Mouse (Mus musculus): ENCODE results near the gene Ttc7b. TPM values are rescaled to one million over a fixed set of nuclear protein-coding genes. Genes with fewer than 3 reads are reported as not detected.

Gene Ttc7b
- polyA plus RNA-seq, 2 experiments, result 7.3 to 28.1 TPM

DNA sequence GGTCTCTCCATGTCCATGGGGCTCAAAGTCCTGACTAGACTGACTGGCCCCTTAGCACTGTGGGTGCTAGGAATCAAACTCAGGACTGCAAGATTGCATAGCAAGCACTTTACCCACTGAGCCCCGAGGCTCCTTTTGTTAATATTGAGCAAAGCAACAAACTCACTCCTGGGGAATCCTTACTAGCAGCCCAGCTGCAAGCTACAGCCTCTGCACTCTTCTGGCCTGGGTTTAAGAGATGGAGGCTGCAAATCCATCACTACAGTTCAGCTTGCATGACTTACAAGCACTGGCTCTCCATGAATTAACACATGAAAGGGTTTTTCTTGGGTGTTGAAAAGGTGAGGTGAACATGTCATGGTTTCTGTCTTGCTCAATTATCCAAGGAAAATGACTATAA, 142.8 kb downstream of the Ttc7b start:
- H3K9ac ChIP-seq (ENCODE audit: low read depth, low read length, severe bottlenecking), result no peak overlapping the region
- no peaks in the 10 kb centered on the region for H3K4me1 ChIP-seq (ENCODE audit: control insufficient read depth, insufficient read depth, low read length)
- H3K36me3 ChIP-seq (ENCODE audit: control insufficient read depth, insufficient read depth, low read length), result peaks cover 44% of the 10 kb centered on the region
- no peak overlapping the region for H3K4me2 ChIP-seq (replicated peaks; ENCODE audit: low read depth, low read length, severe bottlenecking)
- H3K27ac ChIP-seq (replicated peaks; ENCODE audit: low read depth, low read length), result no peak overlapping the region
- no peaks in the 10 kb centered on the region for H3K27me3 ChIP-seq (ENCODE audit: control insufficient read depth, insufficient read depth, low read length)
- ATAC-seq (ENCODE audit: low FRiP score, low read depth) (no peak), DNase-seq (ENCODE audit: low spot score) (no peak)
- no peak for TF ChIP-seq POLR2A (IDR thresholded peaks at IDR 0.05; ENCODE audit: borderline replicate concordance, extremely low read depth, insufficient read depth, insufficient read length)
- H3K4me3 ChIP-seq (replicated peaks; ENCODE audit: low read length), result no peak overlapping the region
- H3K9me3 ChIP-seq (ENCODE audit: control insufficient read depth, low read length), result no peaks in the 10 kb centered on the region
- WGBS, result 52% methylated on average over 1 of the region's 1 CpGs

DNA sequence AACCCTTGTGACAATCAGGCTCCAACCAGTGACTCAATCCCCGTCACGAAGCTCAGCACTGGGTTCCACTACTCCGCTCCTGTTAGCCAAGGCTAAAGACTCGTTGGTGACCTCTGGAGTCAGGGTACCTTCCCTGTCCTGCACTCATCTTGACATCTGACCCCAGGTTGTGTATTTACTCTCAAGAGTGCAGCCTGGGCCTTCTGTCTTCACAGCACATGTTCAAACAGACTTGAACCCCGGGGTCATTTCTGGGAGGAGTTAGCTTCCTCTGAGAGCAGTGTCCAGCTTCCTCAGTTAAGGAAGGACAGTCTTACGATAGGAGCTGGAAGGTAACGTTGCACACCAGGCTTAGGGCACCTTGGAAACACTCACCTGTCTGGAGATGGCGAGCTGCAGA, 144.8 kb downstream of the Ttc7b start:
- 84% methylated on average over 8 of the region's 8 CpGs for WGBS
- Histone ChIP-seq H3K4me1 (ENCODE audit: control insufficient read depth, insufficient read depth, low read length) (no peaks in the 10 kb centered on the region), H3K27me3 (ENCODE audit: control insufficient read depth, insufficient read depth, low read length) (no peaks in the 10 kb centered on the region), H3K4me3 (replicated peaks; ENCODE audit: low read length) (no peak overlapping the region), H3K27ac (replicated peaks; ENCODE audit: low read depth, low read length) (no peak overlapping the region), H3K4me2 (replicated peaks; ENCODE audit: low read depth, low read length, severe bottlenecking) (no peak overlapping the region), H3K9me3 (ENCODE audit: control insufficient read depth, low read length) (no peaks in the 10 kb centered on the region), H3K36me3 (ENCODE audit: control insufficient read depth, insufficient read depth, low read length) (peaks cover 53% of the 10 kb centered on the region), H3K9ac (ENCODE audit: low read depth, low read length, severe bottlenecking) (no peak overlapping the region)
- TF ChIP-seq POLR2A (IDR thresholded peaks at IDR 0.05; ENCODE audit: borderline replicate concordance, extremely low read depth, insufficient read depth, insufficient read length), result no peak
- DNase-seq (ENCODE audit: low spot score) (no peak), ATAC-seq (ENCODE audit: low FRiP score, low read depth) (no peak)

DNA sequence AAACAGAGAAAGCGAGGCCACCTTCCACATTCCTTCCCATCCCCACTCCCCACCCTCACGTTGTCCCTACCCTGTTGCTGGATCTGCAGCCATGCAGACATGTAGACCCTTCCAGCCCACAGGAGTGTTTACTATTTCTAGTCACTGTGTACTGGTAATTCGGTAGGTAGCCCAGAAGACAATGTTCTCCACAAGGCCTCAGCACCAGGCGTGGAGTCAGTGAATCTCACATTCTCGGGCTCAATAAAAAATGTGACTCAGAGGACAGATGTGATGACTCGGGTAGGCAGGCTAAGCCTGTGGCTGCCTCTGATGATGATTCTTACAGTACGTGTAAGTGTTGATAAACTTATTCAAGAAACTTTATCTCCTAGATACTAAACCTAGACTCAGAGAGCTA, 147.8 kb downstream of the Ttc7b start:
- no peaks in the 10 kb centered on the region for H3K4me1 ChIP-seq (ENCODE audit: control insufficient read depth, insufficient read depth, low read length)
- H3K27me3 ChIP-seq (ENCODE audit: control insufficient read depth, insufficient read depth, low read length), result no peaks in the 10 kb centered on the region
- ATAC-seq (ENCODE audit: low FRiP score, low read depth) (no peak), DNase-seq (ENCODE audit: low spot score) (no peak)
- H3K27ac ChIP-seq (replicated peaks; ENCODE audit: low read depth, low read length), result no peak overlapping the region
- H3K4me3 ChIP-seq (replicated peaks; ENCODE audit: low read length), result no peak overlapping the region
- no peaks in the 10 kb centered on the region for H3K9me3 ChIP-seq (ENCODE audit: control insufficient read depth, low read length)
- 88% methylated on average over 7 of the region's 7 CpGs for WGBS
- H3K36me3 ChIP-seq (ENCODE audit: control insufficient read depth, insufficient read depth, low read length), result peaks cover 75% of the 10 kb centered on the region
- no peak overlapping the region for H3K9ac ChIP-seq (ENCODE audit: low read depth, low read length, severe bottlenecking)
- no peak for TF ChIP-seq POLR2A (IDR thresholded peaks at IDR 0.05; ENCODE audit: borderline replicate concordance, extremely low read depth, insufficient read depth, insufficient read length)
- H3K4me2 ChIP-seq (replicated peaks; ENCODE audit: low read depth, low read length, severe bottlenecking), result no peak overlapping the region

DNA sequence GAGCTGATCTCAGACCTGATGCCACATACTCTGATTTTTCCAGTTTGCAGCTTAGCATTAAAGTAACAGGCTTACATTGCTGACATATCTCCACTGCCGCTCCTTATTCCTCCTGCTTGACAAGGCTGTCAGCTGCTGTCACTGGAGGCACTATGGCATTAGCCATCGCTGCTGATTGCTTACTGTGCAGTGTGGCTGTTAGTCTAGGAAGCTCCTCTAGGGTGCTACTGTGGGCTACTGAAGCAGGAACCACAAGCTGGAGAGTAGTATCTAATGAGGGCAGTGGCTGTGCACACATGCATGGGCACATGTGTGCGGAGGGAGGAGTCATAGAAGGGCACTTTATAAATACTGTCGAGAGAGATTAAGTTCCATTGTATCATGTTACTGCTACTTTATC, 148.6 kb downstream of the Ttc7b start:
- Histone ChIP-seq H3K4me3 (replicated peaks; ENCODE audit: low read length) (no peak overlapping the region), H3K4me2 (replicated peaks; ENCODE audit: low read depth, low read length, severe bottlenecking) (no peak overlapping the region), H3K9me3 (ENCODE audit: control insufficient read depth, low read length) (no peaks in the 10 kb centered on the region), H3K4me1 (ENCODE audit: control insufficient read depth, insufficient read depth, low read length) (no peaks in the 10 kb centered on the region), H3K9ac (ENCODE audit: low read depth, low read length, severe bottlenecking) (no peak overlapping the region), H3K27ac (replicated peaks; ENCODE audit: low read depth, low read length) (no peak overlapping the region), H3K36me3 (ENCODE audit: control insufficient read depth, insufficient read depth, low read length) (peaks cover 77% of the 10 kb centered on the region), H3K27me3 (ENCODE audit: control insufficient read depth, insufficient read depth, low read length) (no peaks in the 10 kb centered on the region)
- DNase-seq (ENCODE audit: low spot score) (no peak), ATAC-seq (ENCODE audit: low FRiP score, low read depth) (no peak)
- no peak for TF ChIP-seq POLR2A (IDR thresholded peaks at IDR 0.05; ENCODE audit: borderline replicate concordance, extremely low read depth, insufficient read depth, insufficient read length)
- WGBS, result 83% methylated on average over 4 of the region's 4 CpGs

DNA sequence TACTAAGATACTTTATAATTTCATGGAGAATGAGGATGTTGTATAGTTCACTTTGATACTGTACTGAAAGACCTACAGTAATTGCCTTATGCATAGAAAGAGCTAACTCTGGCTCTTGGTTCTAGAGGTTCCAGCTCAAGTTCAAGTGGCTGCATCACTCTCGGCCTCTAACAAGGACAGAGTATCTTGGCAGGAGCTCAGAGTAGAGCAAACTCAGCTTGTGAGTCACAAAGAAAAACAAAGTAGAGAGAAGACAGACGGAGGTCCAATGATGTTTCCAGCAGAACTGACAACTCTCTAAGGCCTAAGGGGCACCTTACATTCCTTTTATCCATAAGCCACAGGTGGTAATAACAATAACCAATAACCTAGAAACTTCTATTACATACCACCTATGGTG, 150.8 kb downstream of the Ttc7b start:
- Histone ChIP-seq H3K9ac (ENCODE audit: low read depth, low read length, severe bottlenecking) (no peak overlapping the region), H3K9me3 (ENCODE audit: control insufficient read depth, low read length) (no peaks in the 10 kb centered on the region), H3K4me3 (replicated peaks; ENCODE audit: low read length) (no peak overlapping the region), H3K27ac (replicated peaks; ENCODE audit: low read depth, low read length) (no peak overlapping the region), H3K27me3 (ENCODE audit: control insufficient read depth, insufficient read depth, low read length) (no peaks in the 10 kb centered on the region), H3K4me1 (ENCODE audit: control insufficient read depth, insufficient read depth, low read length) (no peaks in the 10 kb centered on the region), H3K4me2 (replicated peaks; ENCODE audit: low read depth, low read length, severe bottlenecking) (no peak overlapping the region), H3K36me3 (ENCODE audit: control insufficient read depth, insufficient read depth, low read length) (peaks cover 81% of the 10 kb centered on the region)
- no peak for ATAC-seq (ENCODE audit: low FRiP score, low read depth)
- TF ChIP-seq POLR2A (IDR thresholded peaks at IDR 0.05; ENCODE audit: borderline replicate concordance, extremely low read depth, insufficient read depth, insufficient read length), result no peak
- DNase-seq (ENCODE audit: low spot score), result no peak
- 94% methylated on average over 2 of the region's 2 CpGs for WGBS

DNA sequence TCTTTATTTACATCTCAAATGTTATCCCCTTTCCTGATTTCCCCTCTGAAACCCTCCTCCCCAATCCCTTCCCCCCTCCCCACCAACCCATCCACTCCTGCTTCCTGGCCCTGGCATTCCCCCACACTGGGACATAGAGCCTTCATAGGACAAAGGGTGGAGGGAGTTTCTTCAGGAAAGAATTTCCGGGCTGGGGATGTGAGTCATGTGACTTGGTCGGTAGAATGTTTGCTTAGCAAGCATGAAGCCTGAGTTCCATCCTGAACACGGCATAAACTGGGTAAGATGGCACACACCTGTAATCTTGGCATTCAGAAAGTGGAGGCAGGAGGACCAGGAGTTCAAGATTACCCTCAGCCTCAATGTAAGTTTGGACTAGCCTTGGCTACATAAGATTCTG, 151.4 kb downstream of the Ttc7b start:
- no peak overlapping the region for H3K27ac ChIP-seq (replicated peaks; ENCODE audit: low read depth, low read length)
- TF ChIP-seq POLR2A (IDR thresholded peaks at IDR 0.05; ENCODE audit: borderline replicate concordance, extremely low read depth, insufficient read depth, insufficient read length), result no peak
- WGBS, result 80% methylated on average over 3 of the region's 3 CpGs
- H3K9ac ChIP-seq (ENCODE audit: low read depth, low read length, severe bottlenecking), result no peak overlapping the region
- H3K36me3 ChIP-seq (ENCODE audit: control insufficient read depth, insufficient read depth, low read length), result peaks cover 77% of the 10 kb centered on the region
- no peaks in the 10 kb centered on the region for H3K27me3 ChIP-seq (ENCODE audit: control insufficient read depth, insufficient read depth, low read length)
- ATAC-seq (ENCODE audit: low FRiP score, low read depth) (no peak), DNase-seq (ENCODE audit: low spot score) (no peak)
- H3K9me3 ChIP-seq (ENCODE audit: control insufficient read depth, low read length), result no peaks in the 10 kb centered on the region
- H3K4me2 ChIP-seq (replicated peaks; ENCODE audit: low read depth, low read length, severe bottlenecking), result no peak overlapping the region
- no peak overlapping the region for H3K4me3 ChIP-seq (replicated peaks; ENCODE audit: low read length)
- H3K4me1 ChIP-seq (ENCODE audit: control insufficient read depth, insufficient read depth, low read length), result no peaks in the 10 kb centered on the region

Measured in limb, embryonic 14.5 days (tissue).